Mouse (Mus musculus): ENCODE results near the gene Rhd. TPM values are rescaled to one million over a fixed set of nuclear protein-coding genes. Genes with fewer than 3 reads are reported as not detected.

Rhd gene
- polyA plus RNA-seq, 1 experiment, result not detected

- no peaks in the 10 kb centered on the region; the same call in 1 of the 2 replicates for H3K4me1 ChIP-seq (ENCODE audit: control insufficient read depth, insufficient read depth, insufficient read length, low read length)
- no peak overlapping the region for H3K27ac ChIP-seq (replicated peaks; ENCODE audit: low read depth, low read length)
- H3K4me3 ChIP-seq (ENCODE audit: insufficient read depth, low read depth, low read length), result no peak overlapping the region
Measured at GRCm38 (mm10) chr4:134913413-134913812, 49.1 kb downstream of the Rhd start.

- Histone ChIP-seq H3K4me1 (ENCODE audit: control insufficient read depth, insufficient read depth, insufficient read length, low read length) (no peaks in the 10 kb centered on the region; the same call in none of the 2 replicates), H3K4me3 (ENCODE audit: insufficient read depth, low read depth, low read length) (peak overlapping the region; percentile 93), H3K27ac (replicated peaks; ENCODE audit: low read depth, low read length) (peak overlapping the region; percentile 77)
Measured at GRCm38 (mm10) chr4:134914122-134914863, 50.0 kb downstream of the Rhd start.

- Histone ChIP-seq H3K4me1 (ENCODE audit: control insufficient read depth, insufficient read depth, insufficient read length, low read length) (no peaks in the 10 kb centered on the region; the same call in none of the 2 replicates), H3K4me3 (ENCODE audit: insufficient read depth, low read depth, low read length) (peak within 1 kb of the TSS; percentile 93), H3K27ac (replicated peaks; ENCODE audit: low read depth, low read length) (peak within 1 kb of the TSS; percentile 77)
Measured at GRCm38 (mm10) chr4:134914864-134915209, 50.5 kb downstream of the Rhd start, which contains the start of gene Tmem50a. Gene Tmem50a (minus strand): TSS chr4:134915024.

- no peaks in the 10 kb centered on the region; the same call in none of the 2 replicates for H3K4me1 ChIP-seq (ENCODE audit: control insufficient read depth, insufficient read depth, insufficient read length, low read length)
- peak overlapping the region; percentile 31 for H3K27ac ChIP-seq (replicated peaks; ENCODE audit: low read depth, low read length)
- peak overlapping the region; percentile 93 for H3K4me3 ChIP-seq (ENCODE audit: insufficient read depth, low read depth, low read length)
Measured at GRCm38 (mm10) chr4:134915223-134916050, 51.1 kb downstream of the Rhd start.

- Histone ChIP-seq H3K4me3 (ENCODE audit: insufficient read depth, low read depth, low read length) (no peak overlapping the region), H3K4me1 (ENCODE audit: control insufficient read depth, insufficient read depth, insufficient read length, low read length) (no peaks in the 10 kb centered on the region; the same call in none of the 2 replicates), H3K27ac (replicated peaks; ENCODE audit: low read depth, low read length) (no peak overlapping the region)
Measured at GRCm38 (mm10) chr4:134917194-134917593, 52.9 kb downstream of the Rhd start.

- H3K27ac ChIP-seq (replicated peaks; ENCODE audit: low read depth, low read length), result peak overlapping the region; percentile 69
- no peak overlapping the region for H3K4me3 ChIP-seq (ENCODE audit: insufficient read depth, low read depth, low read length)
- H3K4me1 ChIP-seq (ENCODE audit: control insufficient read depth, insufficient read depth, insufficient read length, low read length), result no peaks in the 10 kb centered on the region; the same call in none of the 2 replicates
Measured at GRCm38 (mm10) chr4:134918381-134918780, 54.0 kb downstream of the Rhd start.

- H3K4me3 ChIP-seq (ENCODE audit: insufficient read depth, low read depth, low read length), result no peak overlapping the region
- H3K27ac ChIP-seq (replicated peaks; ENCODE audit: low read depth, low read length), result no peak overlapping the region
- no peaks in the 10 kb centered on the region; the same call in 1 of the 2 replicates for H3K4me1 ChIP-seq (ENCODE audit: control insufficient read depth, insufficient read depth, insufficient read length, low read length)
Measured at GRCm38 (mm10) chr4:134919733-134920540, 55.6 kb downstream of the Rhd start.

GRCm38 (mm10) chr4:134920631-134921030, 56.3 kb downstream of the Rhd start:
- no peak overlapping the region for H3K4me3 ChIP-seq (ENCODE audit: insufficient read depth, low read depth, low read length)

GRCm38 (mm10) chr4:134921703-134922102, 57.4 kb downstream of the Rhd start:
- Histone ChIP-seq H3K4me1 (ENCODE audit: control insufficient read depth, insufficient read depth, insufficient read length, low read length) (no peaks in the 10 kb centered on the region; the same call in 1 of the 2 replicates), H3K27ac (replicated peaks; ENCODE audit: low read depth, low read length) (no peak overlapping the region), H3K4me3 (ENCODE audit: insufficient read depth, low read depth, low read length) (no peak overlapping the region)

More at GRCm38 (mm10) chr4:134920631-134921030, 56.3 kb downstream of the Rhd start:
- Histone ChIP-seq H3K4me1 (ENCODE audit: control insufficient read depth, insufficient read depth, insufficient read length, low read length) (no peaks in the 10 kb centered on the region; the same call in 1 of the 2 replicates), H3K27ac (replicated peaks; ENCODE audit: low read depth, low read length) (no peak overlapping the region)

GRCm38 (mm10) chr4:134922111-134922924, 58.0 kb downstream of the Rhd start:
- H3K4me3 ChIP-seq (ENCODE audit: insufficient read depth, low read depth, low read length), result peak overlapping the region; percentile 64
- no peaks in the 10 kb centered on the region; the same call in 1 of the 2 replicates for H3K4me1 ChIP-seq (ENCODE audit: control insufficient read depth, insufficient read depth, insufficient read length, low read length)
- H3K27ac ChIP-seq (replicated peaks; ENCODE audit: low read depth, low read length), result peak overlapping the region; percentile 96

GRCm38 (mm10) chr4:134922925-134923244, 58.5 kb downstream of the Rhd start:
- Histone ChIP-seq H3K4me1 (ENCODE audit: control insufficient read depth, insufficient read depth, insufficient read length, low read length) (no peaks in the 10 kb centered on the region; the same call in 1 of the 2 replicates), H3K4me3 (ENCODE audit: insufficient read depth, low read depth, low read length) (peak overlapping the region; percentile 64), H3K27ac (replicated peaks; ENCODE audit: low read depth, low read length) (peak overlapping the region; percentile 96)

- H3K4me1 ChIP-seq (ENCODE audit: control insufficient read depth, insufficient read depth, insufficient read length, low read length), result no peaks in the 10 kb centered on the region; the same call in 1 of the 2 replicates
- H3K27ac ChIP-seq (replicated peaks; ENCODE audit: low read depth, low read length), result peak within 1 kb of the TSS; percentile 97
- H3K4me3 ChIP-seq (ENCODE audit: insufficient read depth, low read depth, low read length), result peak within 1 kb of the TSS; percentile 88
Measured at GRCm38 (mm10) chr4:134923258-134924018, 59.1 kb downstream of the Rhd start, which contains the start of gene Rsrp1. Gene Rsrp1 (plus strand): TSS chr4:134923592.

GRCm38 (mm10) chr4:134924019-134924741, 59.8 kb downstream of the Rhd start:
- peak overlapping the region; percentile 97 for H3K27ac ChIP-seq (replicated peaks; ENCODE audit: low read depth, low read length)
- peak overlapping the region; percentile 88 for H3K4me3 ChIP-seq (ENCODE audit: insufficient read depth, low read depth, low read length)
- no peaks in the 10 kb centered on the region for H3K4me1 ChIP-seq (ENCODE audit: control insufficient read depth, insufficient read depth, insufficient read length, low read length)

All from brown adipose tissue, adult 24 weeks (tissue).